Mouse (Mus musculus) liver, postnatal 0 days (tissue): ENCODE measurements at regions not wholly inside any gene's neighbourhood (a gene's known extent, or its start where the extent isn't known, plus 50 kb on each side); places are given as distances from the start of the nearest gene placed in this dataset.

Source experiments
- CTCF ChIP-seq: sonication (generic); IDR thresholded peaks from 2 replicates; pipeline ENCODE4 v1.5.1; 2016; ENCODE audit warnings: antibody characterized with exemption, low read depth
- EP300 ChIP-seq: IDR thresholded peaks from 2 replicates; pipeline ENCODE4 v1.6.1; 2016; ENCODE audit warnings: antibody characterized with exemption, low read depth, mild to moderate bottlenecking

DNA sequence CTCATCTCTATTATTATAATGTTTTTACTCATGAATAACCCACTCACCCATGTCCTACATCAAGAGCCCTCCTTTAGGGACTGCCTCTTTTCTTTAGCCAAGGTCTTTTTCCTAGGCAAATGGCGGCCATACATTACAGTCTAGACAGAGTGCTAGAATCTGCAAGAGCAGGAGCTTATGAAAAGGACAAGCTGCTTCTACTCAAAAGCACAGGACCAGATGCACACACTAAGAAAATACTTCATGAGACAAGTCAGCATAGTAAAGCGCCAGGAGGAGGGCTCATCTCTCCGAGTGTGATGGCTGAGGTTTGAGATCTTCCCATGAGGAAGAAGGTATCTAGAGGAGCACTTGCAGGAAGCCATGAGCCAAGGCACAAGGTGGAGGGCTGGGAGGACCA, 53.4 kb upstream of the Tns3 start:
- no peak for TF ChIP-seq CTCF
- no peak for TF ChIP-seq EP300
